Mouse (Mus musculus) thymus, postnatal 0 days (tissue): ENCODE measurements at regions not wholly inside any gene's neighbourhood (a gene's known extent, or its start where the extent isn't known, plus 50 kb on each side); places are given as distances from the start of the nearest gene placed in this dataset.

ENCODE experiments used
- DNase-seq: peaks from one replicate; pipeline ENCODE4 v3.0.0-alpha.2; 2015; ENCODE audit warnings: low spot score

DNA sequence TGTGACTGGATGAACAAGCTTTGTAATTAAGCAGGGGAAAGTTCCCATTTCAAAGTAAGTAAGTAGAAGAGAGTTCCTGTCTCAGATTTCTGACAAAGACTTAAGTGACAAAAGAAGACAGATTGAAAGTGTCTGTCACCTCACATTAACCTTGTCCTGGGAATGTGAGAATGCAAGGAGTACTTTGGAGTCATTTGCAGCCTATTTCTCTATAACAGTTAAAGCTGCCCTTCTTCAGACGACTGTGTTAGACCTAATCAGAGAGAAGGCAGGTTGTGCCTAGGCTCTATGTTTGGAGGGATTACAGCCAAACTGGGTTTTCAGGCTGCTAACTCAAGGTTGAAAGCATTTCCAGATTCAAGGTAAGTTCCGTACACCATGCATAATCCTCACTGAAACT lies 446.5 kb downstream of the Pdgfc start:
- DNase-seq, result no peak

DNA sequence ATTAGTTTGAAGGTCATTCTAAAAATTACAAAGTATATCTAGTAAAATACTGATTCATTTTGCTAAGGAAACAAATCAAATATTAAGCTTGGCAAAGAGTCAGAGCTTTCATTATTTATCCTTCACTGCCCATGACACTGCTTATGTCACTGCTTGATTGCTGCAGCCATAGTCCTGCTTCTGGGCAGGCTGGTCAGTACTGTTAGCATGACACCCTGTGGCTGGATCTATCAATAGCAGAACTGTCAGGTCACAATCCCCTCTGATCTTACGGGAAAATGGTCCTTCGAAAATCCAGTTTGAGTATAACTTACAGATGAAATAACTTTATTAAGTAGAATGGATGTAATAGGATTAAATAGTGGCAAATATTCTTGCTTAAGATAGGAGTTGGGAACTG lies 447.1 kb downstream of the Pdgfc start:
- no peak for DNase-seq

DNA sequence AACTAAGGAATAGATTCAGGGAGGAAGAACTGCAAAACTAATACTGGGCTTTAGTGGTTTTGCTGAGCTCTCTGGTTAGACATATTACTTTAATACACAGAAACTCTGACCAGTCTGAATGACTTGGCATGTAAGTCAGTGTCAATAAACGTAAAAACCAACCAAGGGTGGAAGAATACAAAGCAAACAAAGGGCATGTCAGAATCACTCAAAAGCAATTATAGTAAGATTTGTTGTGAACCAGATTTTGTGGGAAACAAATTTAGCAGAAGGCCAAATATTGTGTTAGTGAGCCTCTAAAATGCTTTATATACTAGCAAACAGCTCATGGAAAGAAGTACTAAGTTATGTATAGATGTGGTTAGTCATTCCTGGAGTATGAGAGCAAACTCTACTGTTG lies 427.1 kb upstream of the Ctso start:
- no peak for DNase-seq

DNA sequence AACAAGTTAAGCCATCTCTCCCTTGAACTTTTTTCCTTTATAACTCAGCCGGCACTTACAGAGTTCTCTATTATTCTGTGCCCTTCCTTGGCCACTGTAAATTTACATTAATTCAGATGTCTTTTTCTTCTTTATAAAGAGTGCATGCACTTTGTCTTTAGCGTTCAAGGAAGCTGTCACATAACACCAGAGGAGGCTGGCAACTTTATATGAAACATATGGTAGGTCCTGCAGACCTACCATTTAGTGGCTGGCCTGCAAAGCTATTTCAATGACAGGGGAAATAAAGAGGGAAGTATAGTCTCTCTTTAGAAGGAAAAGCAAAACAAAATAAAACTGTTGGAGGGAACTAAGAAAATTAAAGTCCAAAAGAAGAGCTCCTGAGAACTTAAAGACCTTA lies 423.8 kb upstream of the Ctso start:
- no peak for DNase-seq

DNA sequence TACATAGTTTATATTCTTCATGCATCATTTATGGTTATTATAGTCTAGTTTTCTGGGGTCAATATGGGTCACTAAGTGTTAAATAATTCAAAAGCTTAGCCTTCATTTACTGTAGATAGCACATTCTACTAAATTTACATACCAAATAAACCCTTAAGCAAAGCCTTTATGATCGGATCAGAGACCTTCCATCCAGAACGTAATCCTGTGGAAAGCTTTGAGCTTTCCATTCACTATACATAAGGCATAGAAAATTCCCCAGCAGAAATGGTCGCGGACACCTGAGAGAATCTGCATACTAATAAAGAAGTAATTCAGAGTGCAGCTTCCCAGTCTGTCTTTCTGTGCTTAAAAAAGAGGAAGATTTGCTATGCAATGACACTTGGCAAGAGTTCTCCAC lies 410.6 kb upstream of the Ctso start:
- DNase-seq, result no peak

DNA sequence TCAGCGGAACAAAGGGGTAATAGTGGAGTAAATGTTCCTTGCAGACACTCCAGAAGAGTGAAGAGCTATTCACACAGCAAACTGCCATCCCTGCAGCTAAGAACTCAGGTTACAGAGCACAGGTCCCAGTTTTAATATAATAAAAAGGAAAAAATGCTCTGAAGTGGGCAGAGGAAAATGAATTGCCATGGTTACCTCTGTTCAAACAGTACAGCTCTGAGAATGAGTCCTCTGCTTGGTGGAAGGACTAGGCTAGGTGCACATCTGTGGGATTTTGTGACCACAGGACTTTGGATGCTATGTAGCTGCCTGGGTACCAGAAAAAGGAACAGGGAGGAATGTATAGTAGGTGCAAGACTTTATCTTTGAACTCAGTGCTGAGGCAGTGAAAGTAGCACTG lies 401.5 kb upstream of the Ctso start:
- DNase-seq, result no peak

DNA sequence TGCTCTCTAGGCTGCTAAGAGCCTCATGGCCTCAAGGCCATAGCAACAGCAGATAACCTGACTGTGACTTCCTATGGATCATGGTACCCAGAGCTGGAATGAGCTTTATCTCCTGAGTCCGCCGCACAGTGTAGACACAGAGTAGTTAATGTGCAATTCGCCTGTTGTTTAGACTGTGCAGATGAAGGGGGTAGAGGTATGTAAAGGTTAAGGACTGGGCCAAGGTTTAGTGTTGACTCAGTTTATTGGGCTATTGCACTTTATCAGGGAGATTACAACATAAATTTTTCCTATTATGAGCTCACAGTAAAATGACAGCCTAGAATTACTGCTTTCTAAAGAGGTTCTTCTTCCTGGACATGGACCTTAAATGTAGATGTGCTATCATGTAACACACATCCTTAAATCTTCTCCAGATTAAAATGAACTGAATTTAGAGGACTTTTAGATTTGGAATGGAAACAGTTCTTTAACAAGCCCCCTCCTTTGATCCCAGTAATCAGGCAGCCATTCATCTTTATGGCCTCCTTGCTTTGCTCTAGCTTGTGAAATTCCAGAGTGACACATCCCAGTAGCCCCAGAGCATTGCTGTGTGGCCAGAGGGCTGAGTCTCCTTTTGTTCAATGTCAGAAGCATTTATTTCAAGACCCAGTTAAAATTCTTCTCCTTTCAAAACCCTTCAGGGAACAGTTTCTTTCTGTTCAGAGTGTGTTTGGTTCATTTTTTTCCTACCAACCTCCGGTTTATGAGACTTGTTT lies 396.8 kb upstream of the Ctso start:
- DNase-seq, result no peak

DNA sequence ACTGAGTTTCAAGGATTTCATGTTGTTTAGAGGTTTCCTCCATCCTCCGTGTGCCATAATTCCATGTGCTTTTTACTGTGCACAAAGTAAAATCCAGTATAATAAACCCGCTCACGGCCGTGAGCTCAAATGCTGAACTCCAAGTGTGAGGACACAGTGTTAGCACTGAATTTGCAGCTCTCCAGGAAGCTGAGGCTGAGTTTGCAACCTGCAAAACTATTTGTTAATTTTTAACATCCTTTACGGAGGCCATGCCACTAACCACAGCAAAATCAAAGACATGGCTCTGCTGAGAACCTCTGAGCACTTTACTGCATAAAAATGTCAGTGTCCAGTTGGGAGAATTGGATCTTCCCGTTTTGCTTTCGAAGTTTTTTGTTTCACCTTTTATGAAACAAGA lies 377.6 kb upstream of the Ctso start:
- DNase-seq, result no peak

DNA sequence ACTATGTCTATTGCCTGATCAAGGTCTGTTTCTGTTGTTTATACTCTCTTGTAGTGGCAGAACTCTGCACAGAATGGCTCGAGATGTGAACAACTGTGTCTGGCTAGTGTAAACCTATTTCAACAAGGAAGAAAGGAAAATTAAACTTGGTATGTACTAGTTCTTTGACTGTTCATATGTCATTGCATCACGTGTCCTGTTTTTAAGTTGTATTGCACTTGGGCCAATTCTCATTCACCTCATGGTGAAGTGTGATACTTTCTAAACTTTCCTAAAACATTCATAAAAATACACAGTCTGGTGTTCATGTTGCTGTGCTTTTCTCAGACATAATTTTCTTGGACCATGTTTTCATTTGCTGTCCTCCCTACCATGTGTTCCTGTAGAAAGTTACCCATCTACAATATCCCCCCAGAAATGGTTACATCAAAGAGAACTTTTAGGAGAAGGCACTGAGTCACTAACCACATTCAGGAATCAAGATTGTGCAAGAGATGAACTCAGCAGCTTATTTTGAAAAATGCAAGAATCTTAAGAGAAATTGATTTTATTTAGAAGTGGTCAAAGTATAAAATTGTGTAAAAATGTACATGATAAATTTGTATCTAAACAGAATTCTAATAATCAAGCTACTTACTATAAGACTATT lies 369.7 kb upstream of the Ctso start:
- no peak for DNase-seq

DNA sequence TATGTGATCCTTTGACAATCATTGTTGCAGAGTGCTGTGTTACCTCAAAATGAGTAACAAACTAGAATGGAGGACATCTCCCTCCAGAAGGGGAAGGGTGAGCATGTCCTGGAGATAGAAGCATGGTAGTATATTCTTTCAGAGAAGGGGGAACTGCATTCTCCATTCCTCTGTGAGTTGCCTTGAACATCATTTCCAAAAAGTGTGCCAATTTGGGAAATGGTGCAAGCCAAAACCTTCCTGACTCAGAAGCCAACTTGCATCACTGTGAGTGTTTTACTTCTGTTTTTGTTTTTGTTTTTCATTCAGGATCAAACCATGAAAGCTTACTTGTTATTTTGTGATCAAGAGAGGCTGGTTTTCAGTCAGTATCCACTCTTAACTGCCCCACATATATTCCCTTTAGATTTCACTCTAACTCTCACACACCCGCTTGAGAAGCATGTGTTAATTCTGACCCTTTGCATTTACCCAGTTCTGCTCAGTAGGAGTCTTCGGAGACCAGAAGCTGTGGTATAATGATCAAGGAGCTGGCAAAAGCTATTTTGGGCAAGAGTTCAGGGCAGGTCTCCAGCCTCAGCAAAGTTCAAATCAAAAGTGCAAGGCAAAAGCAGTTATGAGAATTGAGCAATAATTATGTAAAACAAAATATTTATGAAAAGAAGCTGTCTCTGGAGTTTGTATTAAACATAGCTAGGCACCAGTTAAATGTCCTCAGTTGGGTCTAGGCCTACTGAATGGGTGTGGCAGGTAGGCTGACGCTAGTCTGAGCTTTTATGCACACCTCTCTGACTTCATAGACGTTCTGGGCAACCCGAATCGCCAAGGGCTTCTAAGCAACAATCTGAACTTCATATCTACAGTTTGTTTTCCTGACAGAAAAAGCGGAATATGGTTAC lies 368.3 kb upstream of the Ctso start:
- no peak for DNase-seq

DNA sequence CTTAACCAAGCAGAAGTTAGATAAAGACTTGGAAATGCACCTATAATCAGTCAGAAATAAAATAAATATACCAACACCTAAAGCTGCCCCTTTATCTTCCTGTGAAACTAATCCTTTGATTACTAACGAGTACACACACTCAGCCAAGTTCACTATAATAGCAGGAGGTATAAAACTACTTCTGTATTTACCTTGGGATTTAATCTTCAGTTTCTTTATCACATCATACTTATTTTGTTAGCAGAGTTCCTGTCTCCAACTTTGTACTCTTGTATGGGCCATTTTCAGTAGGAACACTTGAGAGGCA lies 367.7 kb upstream of the Ctso start:
- no peak for DNase-seq

DNA sequence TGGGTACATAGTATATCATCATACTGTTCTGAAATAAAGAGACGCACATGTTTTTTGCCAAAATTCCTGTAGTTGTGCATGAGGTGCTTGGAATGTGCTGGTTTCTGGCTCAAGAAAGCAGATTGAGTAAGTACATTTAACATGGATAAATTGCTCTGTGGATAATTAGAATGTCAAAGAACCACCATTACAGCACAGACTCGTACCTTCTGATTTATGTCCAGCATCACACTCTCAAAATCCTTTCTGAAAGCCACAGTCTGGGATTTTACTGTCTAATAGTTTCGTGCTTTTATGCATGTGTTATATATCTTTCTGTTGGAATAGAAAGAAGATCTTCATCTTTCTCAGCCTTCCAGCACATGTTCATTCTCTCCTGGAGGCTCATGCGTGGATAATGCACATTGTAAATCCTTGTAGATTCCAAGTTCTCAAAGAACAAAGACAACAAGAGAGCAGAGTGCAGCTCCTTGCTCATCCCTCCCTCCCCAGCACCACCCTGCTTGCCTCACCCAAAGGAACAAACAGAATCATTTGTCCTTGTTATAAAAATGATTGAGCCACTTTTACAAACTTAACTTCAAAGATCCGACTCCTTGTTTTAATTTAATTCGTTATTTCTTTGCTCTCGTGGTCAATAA lies 348.9 kb upstream of the Ctso start:
- no peak for DNase-seq

DNA sequence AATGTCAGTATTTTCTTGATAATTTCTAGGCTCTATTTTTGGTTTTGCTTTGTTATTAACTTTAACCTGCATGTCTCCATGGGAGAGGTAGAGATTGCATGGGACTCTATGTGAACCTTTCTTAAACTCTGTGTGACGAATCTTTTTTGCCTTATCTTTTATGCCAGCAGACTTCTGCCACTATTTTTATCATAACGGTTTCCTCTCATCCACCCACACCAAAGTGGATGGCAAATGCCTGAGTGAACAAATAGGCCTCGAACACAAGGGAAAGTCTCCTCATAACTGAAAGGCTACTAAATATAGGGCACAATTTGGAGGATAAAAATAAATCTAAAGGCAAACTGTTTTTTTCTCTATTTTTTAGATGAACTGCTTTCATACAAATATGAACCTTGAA lies 343.3 kb upstream of the Ctso start:
- no peak for DNase-seq

DNA sequence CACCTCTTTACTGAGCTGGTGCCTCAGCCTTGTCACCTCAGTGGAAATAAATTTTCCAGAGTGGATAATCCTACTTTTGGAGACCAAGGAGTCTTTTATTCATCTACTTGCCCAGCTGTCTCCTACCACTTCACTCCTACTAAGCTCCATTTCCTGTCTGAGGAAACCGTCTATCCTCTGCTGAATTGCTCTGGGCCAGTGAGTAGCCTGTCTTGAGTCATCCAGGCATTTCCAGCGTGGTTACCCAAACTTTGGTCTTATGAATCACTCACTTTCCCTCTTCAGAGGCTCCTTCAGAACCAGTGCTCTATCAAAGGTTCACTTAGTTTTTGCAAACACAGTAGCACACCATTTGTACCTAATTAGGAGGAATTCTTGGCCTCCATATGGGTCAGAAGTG lies 303.2 kb upstream of the Ctso start:
- DNase-seq, result no peak

DNA sequence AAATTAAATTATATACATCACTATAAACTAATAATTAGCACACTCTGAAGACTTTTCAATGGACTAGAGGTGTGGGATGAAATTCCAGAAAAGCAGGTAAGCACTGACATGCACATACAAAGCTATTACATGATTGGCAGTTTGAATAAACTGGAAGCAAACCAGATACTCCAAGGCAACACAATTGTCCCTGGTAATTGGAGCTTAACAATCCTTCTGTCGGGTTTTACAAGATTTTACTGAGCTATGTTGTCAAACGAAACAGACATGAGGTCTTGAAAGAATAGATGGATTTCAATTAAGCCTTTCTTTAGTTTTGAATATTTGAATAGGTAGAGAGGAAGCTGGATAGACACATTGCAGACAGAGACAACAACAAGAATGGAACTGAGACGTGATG lies 273.9 kb upstream of the Ctso start:
- no peak for DNase-seq

DNA sequence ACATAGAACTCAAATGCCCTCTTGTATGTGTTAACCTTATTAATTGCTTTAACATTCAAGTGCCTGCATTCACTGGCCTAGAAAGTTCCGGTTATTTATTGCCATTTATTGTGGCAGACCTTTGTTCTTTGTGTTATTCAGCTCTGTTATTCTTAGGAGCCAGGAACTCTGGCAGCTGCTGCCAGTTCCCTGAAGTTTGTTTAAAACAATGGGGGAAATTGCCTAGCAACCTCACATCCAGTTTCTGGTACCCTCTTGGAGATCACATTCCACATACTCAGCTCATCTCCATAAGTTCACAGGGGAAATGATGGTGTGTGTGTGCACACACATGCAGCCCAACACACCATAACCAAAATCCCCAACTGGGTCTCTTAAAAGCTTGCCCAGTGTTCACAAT lies 270.8 kb upstream of the Ctso start:
- no peak for DNase-seq

DNA sequence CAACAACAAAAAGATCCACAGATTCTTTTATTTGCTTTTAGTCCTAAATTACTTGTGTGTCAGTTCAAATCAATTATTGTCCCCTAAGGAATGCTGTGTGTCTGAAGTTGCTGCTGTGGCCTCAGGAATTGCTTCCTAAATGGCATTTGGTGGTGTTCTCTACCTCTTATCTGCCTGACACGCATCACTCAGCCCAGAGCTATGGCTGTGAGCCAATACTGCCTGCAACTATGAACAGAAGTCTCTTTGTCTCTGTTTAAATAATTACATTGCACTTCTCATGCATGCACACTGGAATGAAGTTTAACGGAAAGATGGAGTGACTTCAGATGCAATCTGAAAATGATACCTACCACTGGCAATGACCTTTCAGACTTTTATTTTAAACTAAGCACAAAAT lies 266.1 kb upstream of the Ctso start:
- DNase-seq, result no peak

DNA sequence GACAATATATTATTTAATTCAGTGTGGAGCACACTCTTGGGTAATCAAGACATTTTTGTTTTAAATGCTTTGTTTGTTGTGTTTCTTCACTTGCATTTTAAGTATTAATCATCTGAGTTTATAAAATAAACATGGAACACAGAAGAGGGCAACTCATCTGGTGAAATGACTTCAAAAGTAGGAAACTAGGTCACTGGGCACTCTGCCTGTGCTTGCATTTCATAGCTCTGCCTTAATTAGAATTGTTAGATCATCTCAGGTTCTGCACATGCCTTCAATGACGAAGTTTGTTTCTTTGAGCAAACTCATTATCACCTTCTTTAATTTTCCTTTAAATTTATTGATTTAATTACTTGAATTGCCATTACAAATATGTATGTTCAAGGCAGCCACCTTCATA lies 255.8 kb upstream of the Ctso start:
- DNase-seq, result no peak

DNA sequence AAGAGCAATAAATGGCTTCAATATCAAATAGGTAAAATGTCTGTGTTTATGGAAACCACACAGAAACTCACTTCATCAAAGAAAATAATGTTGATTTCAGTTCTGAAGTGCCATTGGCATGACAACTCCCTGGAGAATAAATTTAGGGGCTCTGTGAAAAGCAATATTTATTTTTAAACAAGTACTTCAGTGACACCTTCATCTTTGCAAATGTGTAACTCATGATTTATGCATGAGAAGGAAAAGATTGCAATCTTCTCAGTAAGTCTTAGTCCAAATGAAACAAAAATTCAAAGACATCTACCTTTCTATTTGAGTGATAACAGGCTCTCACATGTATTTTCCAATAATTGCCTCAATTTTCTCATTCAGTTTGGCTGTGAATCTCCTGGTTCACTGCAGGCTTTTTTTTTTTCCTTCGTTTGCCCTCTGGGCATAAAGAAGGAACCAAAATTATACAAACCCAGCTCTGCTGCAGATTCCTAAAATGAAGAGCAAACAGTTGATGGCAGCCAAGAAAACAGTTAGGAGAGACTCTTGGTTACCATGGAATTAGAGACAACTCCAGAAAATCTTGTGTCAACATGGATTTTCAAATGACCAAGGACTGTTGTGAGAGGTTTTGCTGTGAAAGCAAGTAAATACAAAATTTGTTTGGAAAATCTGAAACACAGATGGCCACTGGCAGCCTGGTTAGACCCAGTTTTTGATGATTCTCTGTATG lies 230.3 kb upstream of the Ctso start:
- DNase-seq, result no peak

DNA sequence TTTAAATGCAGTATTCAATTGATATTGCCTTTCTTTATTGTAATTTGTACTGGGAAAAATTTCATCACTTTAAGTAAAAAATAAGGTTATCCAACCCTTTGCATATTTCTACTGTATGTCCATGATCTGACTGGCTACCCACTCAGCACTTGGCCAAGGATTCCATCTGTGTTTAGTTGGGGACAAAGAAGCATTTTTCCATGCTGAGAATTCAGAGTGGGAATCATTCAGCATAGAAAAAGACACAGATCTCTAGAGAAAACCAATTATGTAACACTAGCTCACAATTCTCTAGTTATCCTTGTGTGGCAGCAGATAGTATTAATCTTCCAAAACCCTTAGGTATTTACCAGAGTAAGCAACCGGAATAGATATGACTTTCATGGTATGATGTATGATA lies 213.5 kb upstream of the Ctso start:
- no peak for DNase-seq

DNA sequence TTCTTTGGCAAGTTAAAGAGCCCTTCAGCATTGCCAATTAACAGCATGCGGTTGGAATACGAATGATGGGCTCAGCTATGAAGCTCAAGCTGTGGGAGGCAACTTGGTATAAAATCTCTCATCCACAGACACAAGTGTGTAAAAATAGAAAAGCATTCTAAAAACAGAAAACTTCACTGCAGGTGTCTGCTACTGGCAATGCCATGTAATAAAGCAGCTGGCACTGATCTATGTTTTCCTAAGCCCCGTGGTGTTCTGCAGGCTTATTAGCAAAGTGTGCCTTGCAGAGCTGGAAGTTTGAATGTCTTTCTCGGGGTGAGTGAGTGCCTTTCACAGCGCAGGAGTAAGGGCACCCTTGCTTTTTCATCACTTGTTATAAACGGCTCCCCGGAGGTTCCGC lies 196.9 kb upstream of the Ctso start:
- no peak for DNase-seq

DNA sequence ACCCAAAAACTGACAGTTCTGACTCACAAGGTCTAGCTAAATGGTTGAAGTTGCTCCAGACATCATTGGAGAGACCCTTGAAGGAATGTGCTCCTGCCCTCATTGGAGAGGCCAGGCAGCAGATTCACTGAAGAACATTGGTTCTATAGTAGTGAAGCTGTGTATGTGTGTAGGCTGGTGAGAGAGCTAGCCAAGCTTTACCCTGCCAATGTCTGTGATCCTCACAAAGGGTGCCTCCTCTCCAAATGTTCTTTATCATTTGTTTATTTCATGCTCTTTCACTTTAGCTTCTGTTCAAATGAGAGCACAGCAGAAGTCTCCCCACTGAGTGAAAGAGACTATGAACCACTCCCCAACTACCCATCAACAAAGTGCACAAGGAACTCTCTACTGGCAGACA lies 195.6 kb upstream of the Ctso start:
- no peak for DNase-seq
